Mouse (Mus musculus): Measurements from ENCODE around the gene Dcp1a.

DNA sequence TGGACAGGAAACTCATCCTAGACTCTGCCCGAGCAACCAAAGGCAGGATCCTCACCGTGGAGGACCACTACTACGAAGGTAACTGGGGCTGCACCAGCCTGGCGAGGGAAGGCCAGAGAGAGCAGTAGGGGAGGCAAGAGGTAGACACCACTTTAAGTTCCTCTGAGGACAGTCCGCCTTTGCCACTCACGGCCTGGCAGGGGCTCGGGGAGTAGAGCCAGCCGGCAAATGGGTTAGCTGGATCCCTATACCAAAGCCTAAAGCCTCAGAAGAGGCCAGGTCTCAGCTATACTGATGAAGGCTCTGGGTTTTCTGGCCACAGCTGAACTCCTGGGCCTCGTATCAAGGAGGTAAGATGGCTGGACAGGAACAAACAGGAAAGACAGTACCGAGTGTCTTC, 92.9 kb downstream of the Dcp1a start:
- TF ChIP-seq CTCF (conservative IDR thresholded peaks at IDR 0.05 in 1 of 2, IDR thresholded peaks at IDR 0.05 in 1 of 2; ENCODE audit: low read depth in 2 of 2, low read length in 2 of 2) (no peak), ZKSCAN1 (IDR thresholded peaks at IDR 0.05; ENCODE audit: borderline replicate concordance, low read depth, low read length) (no peak), NRF1 (IDR thresholded peaks at IDR 0.05; ENCODE audit: low read depth, low read length) (no peak)
